Mouse (Mus musculus) intestine, embryonic 15.5 days (tissue): ENCODE results near the gene Rab4a. TPM values are rescaled to one million over a fixed set of nuclear protein-coding genes. Genes with fewer than 3 reads are reported as not detected.

ENCODE experiments used
- ATAC-seq: fragments of 200-750 bp; cut with Nextera tagmentation; 2 replicates; pipeline ENCODE4 v1.8.0; 2017; ENCODE audit warnings: moderate TSS enrichment, moderate library complexity
- H3K27ac ChIP-seq: fragments of 300-500 bp; sonication (generic); 2 replicates; pipeline ENCODE4 v1.5.1; 2015; ENCODE audit warnings: mild to moderate bottlenecking, inconsistent platforms
- H3K27me3 ChIP-seq: fragments of 300-500 bp; sonication (generic); replicated peaks from 2 replicates; pipeline ENCODE4 v1.6.1; 2015; ENCODE audit warnings: inconsistent platforms
- H3K36me3 ChIP-seq: fragments of 300-500 bp; sonication (generic); 2 replicates; pipeline ENCODE4 v1.6.1; 2015; ENCODE audit warnings: inconsistent platforms
- H3K4me1 ChIP-seq: fragments of 300-500 bp; sonication (generic); replicated peaks from 2 replicates; pipeline ENCODE4 v1.6.1; 2015; ENCODE audit warnings: inconsistent platforms
- H3K4me2 ChIP-seq: fragments of 300-500 bp; sonication (generic); replicated peaks from 2 replicates; pipeline ENCODE4 v1.6.1; 2015; ENCODE audit warnings: mild to moderate bottlenecking, inconsistent platforms
- H3K4me3 ChIP-seq: fragments of 300-500 bp; sonication (generic); replicated peaks from 2 replicates; pipeline ENCODE4 v1.5.1; 2015; ENCODE audit warnings: inconsistent platforms
- H3K9ac ChIP-seq: fragments of 300-500 bp; sonication (generic); 2 replicates; pipeline ENCODE4 v1.6.1; 2015; ENCODE audit warnings: inconsistent platforms
- H3K9me3 ChIP-seq: fragments of 300-500 bp; sonication (generic); 2 replicates; pipeline ENCODE4 v1.6.1; 2016; ENCODE audit warnings: inconsistent platforms
- WGBS: fragments of 180-500 bp; shearing (Covaris S2); methylation state at CpG from one replicate; pipeline ENCODE4 v1.1.7; 2015; 5-methylcytosine and 5-hydroxymethylcytosine counted together
- polyA plus RNA-seq: library from polyadenylated mRNA; unstranded; fragments of >200 nt; fragmentation: Nextera tagmentation; extraction: Ambion mirVana; gene quantifications from 2 replicates; pipeline ENCODE4 v1.2.1, GENCODE M21; 2015

The Rab4a gene
- polyA plus RNA-seq, 1 experiment from 2014 or later: 54.8 TPM

DNA sequence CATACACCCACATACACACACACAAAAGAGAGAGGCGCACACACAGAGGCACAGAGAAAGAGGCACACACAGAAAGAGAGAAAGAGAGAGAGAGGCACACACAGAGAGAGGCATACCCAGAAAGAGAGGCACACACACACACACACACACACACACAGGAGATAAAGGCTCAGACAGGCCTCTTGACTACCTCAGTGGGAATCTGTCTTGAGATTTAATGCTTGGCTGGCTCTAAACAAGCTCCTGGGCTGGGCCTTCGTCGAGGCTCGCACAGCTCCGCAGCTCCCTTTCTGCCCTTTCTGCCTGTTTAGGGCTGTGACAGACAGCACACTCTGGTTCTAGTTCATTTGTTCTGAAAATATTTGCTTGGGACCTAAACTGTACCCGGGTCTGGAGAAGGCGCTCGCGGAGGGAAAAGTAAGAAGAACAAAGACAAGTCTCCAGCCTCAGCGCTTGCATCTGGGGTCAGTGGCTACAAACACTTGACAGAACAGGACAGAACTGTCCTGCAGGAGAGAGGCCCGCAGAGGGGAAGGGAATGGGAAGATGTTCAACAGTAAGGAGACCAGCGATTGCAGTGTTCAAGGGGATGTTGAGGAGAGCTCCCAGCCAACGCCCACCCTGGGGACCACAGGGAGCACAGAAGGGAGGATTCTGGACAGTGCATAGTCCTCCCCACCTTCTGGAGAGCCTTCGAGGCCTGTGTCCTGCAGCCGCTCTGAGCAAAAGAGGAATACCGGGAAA is 14.5 kb upstream of the Rab4a start:
- no peak overlapping the region for H3K4me3 ChIP-seq
- no peaks in the 10 kb centered on the region for H3K36me3 ChIP-seq
- H3K4me1 ChIP-seq: peaks cover 14% of the 10 kb centered on the region
- H3K4me2 ChIP-seq: no peak overlapping the region
- H3K27ac ChIP-seq: no peak overlapping the region
- ATAC-seq: no peak
- WGBS: 59% methylated on average over 16 of the region's 16 CpGs
- H3K9me3 ChIP-seq: no peaks in the 10 kb centered on the region
- H3K9ac ChIP-seq: no peak overlapping the region
- no peaks in the 10 kb centered on the region for H3K27me3 ChIP-seq

DNA sequence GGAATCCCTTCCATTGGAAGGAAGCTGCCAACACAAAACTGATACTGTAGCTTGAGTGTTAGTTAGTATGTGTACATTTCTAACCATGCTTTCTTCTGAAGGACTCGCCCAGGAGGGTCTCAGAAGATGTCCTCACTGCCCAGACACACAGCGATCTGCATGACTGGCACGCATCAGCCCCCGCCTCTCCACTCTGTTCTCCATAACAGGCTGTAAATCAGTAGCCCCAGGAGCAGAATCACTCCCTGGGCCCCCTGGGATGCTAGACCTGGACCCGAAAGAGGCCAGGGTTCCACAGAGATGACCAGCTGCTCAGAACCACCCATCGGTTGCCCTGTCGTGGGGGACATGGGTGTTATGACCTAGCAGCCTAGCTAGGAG is 13.9 kb upstream of the Rab4a start:
- no peak overlapping the region for H3K27ac ChIP-seq
- no peaks in the 10 kb centered on the region for H3K9me3 ChIP-seq
- H3K4me2 ChIP-seq: no peak overlapping the region
- 82% methylated on average over 7 of the region's 7 CpGs for WGBS
- H3K4me3 ChIP-seq: no peak overlapping the region
- H3K27me3 ChIP-seq: no peaks in the 10 kb centered on the region
- H3K36me3 ChIP-seq: no peaks in the 10 kb centered on the region
- peaks cover 19% of the 10 kb centered on the region for H3K4me1 ChIP-seq
- H3K9ac ChIP-seq: no peak overlapping the region
- no peak for ATAC-seq

DNA sequence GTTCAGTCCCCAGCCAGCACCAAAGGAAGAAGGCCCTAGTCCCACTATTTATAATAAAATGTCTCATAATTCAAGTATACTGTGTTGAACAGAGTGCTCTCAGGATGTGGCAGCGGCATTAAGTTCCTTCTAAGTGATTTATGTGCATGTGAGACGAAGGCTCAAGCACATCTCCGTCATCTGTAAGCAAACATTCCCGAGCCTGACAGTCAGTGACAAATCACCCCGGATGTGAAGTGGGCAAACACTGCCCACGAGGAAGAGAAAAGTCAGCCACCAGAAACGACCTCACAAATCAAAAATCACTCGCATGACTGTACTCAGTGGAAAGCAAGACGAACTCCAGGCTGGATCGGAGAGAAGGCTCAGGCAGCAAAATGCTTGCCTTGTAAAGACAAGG is 11.9 kb upstream of the Rab4a start:
- 13% methylated on average over 10 of the region's 10 CpGs for WGBS
- H3K4me2 ChIP-seq: no peak overlapping the region; the same call in 1 of the 2 replicates
- no peaks in the 10 kb centered on the region for H3K36me3 ChIP-seq
- no peak overlapping the region for H3K4me3 ChIP-seq
- H3K9ac ChIP-seq: no peak overlapping the region
- H3K27me3 ChIP-seq: no peaks in the 10 kb centered on the region
- no peaks in the 10 kb centered on the region for H3K9me3 ChIP-seq
- H3K4me1 ChIP-seq: peaks cover 11% of the 10 kb centered on the region
- no peak overlapping the region for H3K27ac ChIP-seq
- ATAC-seq: no peak

DNA sequence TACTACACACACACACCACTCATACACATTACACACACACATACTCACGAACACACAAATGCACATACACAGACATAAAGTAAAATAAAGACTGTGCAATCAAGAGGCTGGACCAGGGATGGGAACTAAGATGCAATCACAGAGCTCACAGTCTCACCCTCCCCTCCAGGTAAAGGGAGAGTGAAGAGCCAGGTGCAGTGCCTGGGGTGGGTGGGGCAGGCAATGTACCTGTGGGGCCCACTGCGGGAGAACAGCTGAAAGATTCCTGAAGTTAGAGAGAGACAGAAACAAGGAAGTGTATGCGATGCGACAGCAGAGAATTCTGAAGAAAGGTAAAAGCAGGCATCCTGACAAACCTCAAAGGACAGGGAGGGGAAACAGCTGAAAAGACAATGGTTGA is 11.0 kb upstream of the Rab4a start:
- no peak overlapping the region for H3K9ac ChIP-seq
- no peaks in the 10 kb centered on the region for H3K9me3 ChIP-seq
- H3K4me2 ChIP-seq: no peak overlapping the region
- 66% methylated on average over 4 of the region's 4 CpGs for WGBS
- H3K36me3 ChIP-seq: no peaks in the 10 kb centered on the region
- ATAC-seq: peak; percentile 66
- H3K27me3 ChIP-seq: no peaks in the 10 kb centered on the region
- H3K4me3 ChIP-seq: no peak overlapping the region
- H3K4me1 ChIP-seq: peaks cover 11% of the 10 kb centered on the region
- H3K27ac ChIP-seq: no peak overlapping the region; the same call in 1 of the 2 replicates

DNA sequence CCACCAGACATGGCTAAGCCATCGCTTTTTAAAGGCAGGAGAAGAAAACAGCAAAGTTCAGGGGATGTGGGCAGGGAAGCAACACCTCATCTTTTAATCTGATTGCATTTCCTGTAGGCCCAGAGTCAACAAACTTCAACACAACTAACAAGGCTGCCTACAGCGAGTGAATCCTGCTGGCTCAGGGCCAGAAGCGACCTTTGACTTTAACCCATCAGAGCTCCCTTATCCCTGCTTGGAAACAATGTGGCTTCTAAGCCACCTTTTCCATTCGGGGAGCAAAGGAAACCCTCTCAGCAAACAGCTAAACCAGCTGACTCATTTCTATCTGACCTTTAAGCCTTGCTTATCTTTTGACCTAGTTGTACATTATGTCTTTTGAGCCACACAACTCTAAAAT is 9.0 kb upstream of the Rab4a start:
- Histone ChIP-seq H3K4me2 (no peak overlapping the region), H3K9ac (no peak overlapping the region), H3K4me1 (peaks cover 11% of the 10 kb centered on the region), H3K36me3 (no peaks in the 10 kb centered on the region), H3K27ac (peak overlapping the region; percentile 78), H3K9me3 (no peaks in the 10 kb centered on the region; the same call in 1 of the 2 replicates), H3K4me3 (no peak overlapping the region), H3K27me3 (no peaks in the 10 kb centered on the region)
- ATAC-seq: peak; percentile 74
- WGBS: 39% methylated on average over 4 of the region's 4 CpGs

DNA sequence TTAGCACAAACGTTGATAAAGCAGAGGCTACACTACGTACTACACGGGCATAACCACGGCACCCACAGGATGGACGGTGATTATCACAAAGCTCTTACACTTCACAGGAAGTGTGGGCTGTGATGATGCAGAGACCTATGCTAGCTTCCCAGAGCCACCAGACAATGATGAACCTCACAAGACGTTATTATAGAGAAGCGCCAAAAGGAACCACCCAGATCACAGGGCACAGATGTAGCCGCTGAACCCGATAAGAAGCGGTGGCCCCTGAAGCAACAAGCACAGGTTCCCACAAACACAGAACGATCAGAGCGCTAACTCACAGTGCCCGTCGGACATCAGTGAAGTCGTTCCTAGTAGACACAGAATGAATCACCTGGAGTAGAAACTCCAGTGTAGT is 7.9 kb upstream of the Rab4a start:
- H3K36me3 ChIP-seq: no peaks in the 10 kb centered on the region
- no peaks in the 10 kb centered on the region for H3K27me3 ChIP-seq
- no peaks in the 10 kb centered on the region; the same call in 1 of the 2 replicates for H3K9me3 ChIP-seq
- 0 out of 2 replicates have a peak, but pooled peaks have one; percentile 9 for ATAC-seq
- H3K4me3 ChIP-seq: no peak overlapping the region
- no peak overlapping the region for H3K4me2 ChIP-seq
- peaks cover 11% of the 10 kb centered on the region for H3K4me1 ChIP-seq
- H3K9ac ChIP-seq: no peak overlapping the region
- H3K27ac ChIP-seq: no peak overlapping the region
- WGBS: 89% methylated on average over 15 of the region's 15 CpGs

DNA sequence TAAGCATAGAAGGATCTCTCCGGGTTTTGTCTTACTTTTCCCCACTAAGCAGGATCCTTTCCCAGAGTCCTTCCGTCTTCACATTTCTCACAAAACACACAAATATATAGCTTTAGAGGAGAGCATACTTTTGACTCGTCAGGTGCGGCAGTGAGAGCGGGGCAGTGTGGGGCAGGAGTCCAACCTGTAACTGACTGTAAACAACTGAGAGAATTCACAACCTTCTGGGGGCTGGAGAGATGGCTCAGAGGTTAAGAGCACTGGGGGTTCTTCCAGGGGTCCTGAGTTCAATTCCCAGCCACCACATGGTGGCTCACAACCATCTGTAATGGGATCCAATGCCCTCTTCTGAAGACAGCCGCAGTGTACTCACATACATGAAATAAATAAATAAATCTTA is 6.4 kb upstream of the Rab4a start:
- Histone ChIP-seq H3K4me3 (no peak overlapping the region), H3K9me3 (no peaks in the 10 kb centered on the region; the same call in 1 of the 2 replicates), H3K36me3 (no peaks in the 10 kb centered on the region), H3K9ac (no peak overlapping the region), H3K4me2 (no peak overlapping the region), H3K27me3 (no peaks in the 10 kb centered on the region), H3K27ac (no peak overlapping the region), H3K4me1 (peaks cover 6% of the 10 kb centered on the region)
- WGBS: 74% methylated on average over 6 of the region's 6 CpGs
- ATAC-seq: no peak

DNA sequence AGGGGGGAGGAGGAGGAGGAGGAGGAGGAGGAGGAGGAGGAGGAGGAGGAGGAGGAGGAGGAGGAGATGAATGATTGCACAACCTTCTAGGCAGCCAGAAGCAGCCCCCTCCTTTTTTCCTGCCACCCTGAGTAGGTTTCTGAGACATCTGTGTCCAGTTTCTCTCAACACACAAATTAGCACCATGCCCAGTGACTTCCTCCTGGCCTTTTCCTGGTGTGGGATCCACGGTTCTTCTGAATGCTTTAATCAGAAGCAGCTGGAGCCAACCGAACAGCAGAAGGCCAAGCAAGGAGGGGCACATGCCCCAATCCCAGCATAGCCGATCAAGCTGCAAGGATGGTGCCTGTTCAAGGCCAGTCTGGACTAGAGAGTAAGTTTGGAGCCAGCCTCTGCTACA is 5.9 kb upstream of the Rab4a start:
- no peak overlapping the region for H3K4me2 ChIP-seq
- no peak overlapping the region for H3K4me3 ChIP-seq
- no peak for ATAC-seq
- H3K27ac ChIP-seq: no peak overlapping the region
- WGBS: 37% methylated on average over 3 of the region's 3 CpGs
- H3K36me3 ChIP-seq: no peaks in the 10 kb centered on the region
- no peaks in the 10 kb centered on the region for H3K27me3 ChIP-seq
- H3K9ac ChIP-seq: no peak overlapping the region
- peaks cover 6% of the 10 kb centered on the region for H3K4me1 ChIP-seq
- H3K9me3 ChIP-seq: no peaks in the 10 kb centered on the region; the same call in 1 of the 2 replicates

DNA sequence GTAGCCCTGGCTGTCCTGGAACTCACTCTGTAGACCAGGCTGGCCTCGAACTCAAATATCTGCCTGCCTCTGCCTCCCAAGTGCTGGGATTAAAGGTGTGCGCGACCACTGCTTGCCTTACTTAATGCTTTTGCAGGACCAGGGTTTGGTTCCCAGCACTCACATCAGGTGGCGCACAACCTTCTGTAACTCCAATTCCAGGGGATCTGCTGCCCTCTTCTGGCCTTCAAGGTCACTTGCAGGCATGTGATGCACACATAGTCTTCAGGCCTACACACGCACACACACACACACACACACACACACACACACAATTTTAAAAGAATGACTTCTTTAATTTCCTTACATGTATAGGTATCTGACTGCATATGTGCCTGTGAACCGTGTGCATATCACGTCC is 4.9 kb upstream of the Rab4a start:
- Histone ChIP-seq H3K9me3 (no peaks in the 10 kb centered on the region; the same call in 1 of the 2 replicates), H3K9ac (no peak overlapping the region), H3K27me3 (no peaks in the 10 kb centered on the region), H3K4me1 (peaks cover 12% of the 10 kb centered on the region), H3K4me2 (no peak overlapping the region), H3K27ac (no peak overlapping the region), H3K36me3 (no peaks in the 10 kb centered on the region), H3K4me3 (no peak overlapping the region)
- ATAC-seq: no peak
- WGBS: 93% methylated on average over 7 of the region's 7 CpGs

DNA sequence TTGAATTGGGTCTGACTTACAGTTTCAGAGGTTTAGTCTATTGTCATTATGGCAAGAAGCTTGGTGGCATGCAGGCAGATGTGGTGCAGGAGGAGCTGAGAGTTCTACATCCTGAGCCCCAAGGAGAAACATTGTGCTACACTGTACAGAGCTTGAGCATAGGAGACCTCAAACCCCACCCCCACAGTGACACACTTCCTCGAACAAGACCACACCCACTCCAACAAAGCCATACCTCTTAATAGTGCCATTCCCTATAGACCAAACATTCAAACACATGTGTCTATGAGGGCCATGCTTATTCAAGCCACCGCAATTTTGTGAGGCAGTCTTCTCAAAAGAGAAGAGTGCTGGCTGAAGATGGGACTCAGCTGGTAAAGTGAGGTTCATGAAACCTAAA is 4.2 kb upstream of the Rab4a start:
- Histone ChIP-seq H3K9me3 (no peaks in the 10 kb centered on the region; the same call in 1 of the 2 replicates), H3K9ac (no peak overlapping the region), H3K4me3 (no peak overlapping the region), H3K4me2 (no peak overlapping the region), H3K4me1 (peaks cover 8% of the 10 kb centered on the region), H3K36me3 (no peaks in the 10 kb centered on the region), H3K27ac (no peak overlapping the region), H3K27me3 (no peaks in the 10 kb centered on the region)
- 83% methylated on average over 2 of the region's 2 CpGs for WGBS
- ATAC-seq: no peak

DNA sequence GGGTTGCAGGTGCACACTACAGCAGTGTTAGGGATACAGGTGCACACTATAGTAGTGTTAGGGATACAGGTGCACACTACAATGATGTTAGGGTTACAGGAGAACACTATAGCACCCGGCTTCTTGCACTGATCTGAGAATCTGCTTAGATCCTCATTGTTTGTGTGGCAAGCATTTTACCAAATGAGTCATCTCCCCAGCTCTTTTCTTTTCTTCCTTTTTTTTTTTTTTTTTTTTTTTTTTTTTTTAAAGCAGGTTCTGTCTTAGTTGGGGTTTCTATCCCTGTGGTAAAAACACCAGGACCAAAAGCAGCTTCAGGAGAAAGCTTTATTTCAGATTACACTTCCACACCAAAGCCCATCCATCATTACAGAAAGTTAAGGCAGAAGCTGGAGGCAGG is 2.1 kb upstream of the Rab4a start:
- Histone ChIP-seq H3K4me1 (peaks cover 16% of the 10 kb centered on the region), H3K36me3 (no peaks in the 10 kb centered on the region), H3K27ac (no peak overlapping the region), H3K9me3 (no peaks in the 10 kb centered on the region; the same call in 1 of the 2 replicates), H3K9ac (no peak overlapping the region), H3K4me2 (no peak overlapping the region), H3K4me3 (no peak overlapping the region), H3K27me3 (no peaks in the 10 kb centered on the region)
- ATAC-seq: no peak
- 72% methylated on average over 1 of the region's 1 CpGs for WGBS

DNA sequence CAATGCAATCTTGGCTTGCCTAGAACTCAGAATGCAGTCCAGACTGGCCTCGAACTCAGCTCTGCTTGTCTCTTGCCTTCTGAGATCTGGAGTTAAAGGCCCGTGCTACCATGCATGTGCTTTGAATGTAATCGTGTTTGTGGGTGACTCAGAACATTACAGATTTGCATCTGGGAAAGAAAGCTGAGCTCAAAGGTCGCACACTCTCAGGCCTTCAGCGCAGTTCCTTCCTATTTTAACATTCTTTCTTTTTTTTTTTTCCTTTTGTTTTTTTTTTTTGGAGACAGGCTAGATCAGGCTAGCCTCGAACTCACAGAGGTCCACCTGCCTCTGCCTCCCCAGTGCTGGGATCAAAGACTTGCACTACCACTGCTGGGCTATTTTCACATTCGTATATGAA is 1.2 kb upstream of the Rab4a start:
- Histone ChIP-seq H3K27me3 (no peaks in the 10 kb centered on the region), H3K9me3 (no peaks in the 10 kb centered on the region; the same call in 1 of the 2 replicates), H3K27ac (no peak overlapping the region), H3K36me3 (no peaks in the 10 kb centered on the region), H3K4me1 (peaks cover 16% of the 10 kb centered on the region), H3K9ac (no peak overlapping the region), H3K4me3 (no peak overlapping the region), H3K4me2 (no peak overlapping the region)
- no peak for ATAC-seq
- 78% methylated on average over 7 of the region's 7 CpGs for WGBS

DNA sequence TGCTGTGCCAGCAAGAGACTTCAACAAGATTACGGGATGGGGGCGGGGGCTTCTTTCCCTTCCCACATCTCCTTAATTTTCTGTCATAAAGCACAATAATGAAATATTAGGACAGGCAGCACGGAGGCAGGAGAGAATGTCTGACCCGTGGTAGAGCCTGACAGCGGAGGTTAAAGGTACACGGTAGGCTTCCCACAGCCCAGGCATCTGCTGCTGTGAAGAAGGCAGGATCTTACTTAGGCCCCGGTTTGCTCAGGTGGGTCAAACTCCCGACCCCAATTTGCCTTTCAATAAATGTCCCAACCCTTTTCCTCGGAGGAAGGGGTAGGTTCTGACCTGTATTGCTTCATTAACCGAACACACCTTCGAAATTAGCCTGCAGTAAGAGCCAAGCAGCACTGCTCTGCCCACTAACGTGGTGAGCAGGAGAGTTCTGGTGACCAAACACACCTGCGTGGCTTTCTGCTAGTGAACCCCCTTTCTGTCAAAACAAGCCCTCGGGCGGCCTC is 522 bp upstream of the Rab4a start:
- Histone ChIP-seq H3K4me3 (peak overlapping the region; percentile 80), H3K36me3 (no peaks in the 10 kb centered on the region), H3K27me3 (no peaks in the 10 kb centered on the region), H3K9ac (peak overlapping the region; percentile 90), H3K4me2 (peak overlapping the region; percentile 79), H3K4me1 (peaks cover 16% of the 10 kb centered on the region), H3K27ac (peak overlapping the region; percentile 71), H3K9me3 (no peaks in the 10 kb centered on the region; the same call in 1 of the 2 replicates)
- WGBS: 17% methylated on average over 15 of the region's 15 CpGs
- ATAC-seq: peak; percentile 54
